Mouse (Mus musculus) heart, embryonic 14.5 days (tissue): Measurements from ENCODE around the gene Sos1. TPM values are rescaled to one million over a fixed set of nuclear protein-coding genes. Genes with fewer than 3 reads are reported as not detected.

ENCODE experiments used
- ATAC-seq: fragments of 200-750 bp; cut with Nextera tagmentation; 2 replicates; pipeline ENCODE4 v1.8.0; 2017; ENCODE audit warnings: low read depth, moderate TSS enrichment; ENCODE audit not compliant: insufficient number of reproducible peaks, insufficient read depth, low FRiP score
- H3K27ac ChIP-seq, 2 experiments: fragments of 200-500 bp in 1 of 2; fragments of 300-500 bp in 1 of 2; sonication (generic) in 1 of 2; replicated peaks in 1 of 2; 2 replicates each; pipeline ENCODE4 v1.5.1; 2012 to 2014; ENCODE audit warnings: low read depth in 2 of 2, low read length in 2 of 2, control low read depth in 1 of 2, mild to moderate bottlenecking in 1 of 2, mixed read lengths in 1 of 2; ENCODE audit not compliant: control insufficient read depth in 1 of 2, insufficient read depth in 1 of 2
- H3K27me3 ChIP-seq: fragments of 300-500 bp; sonication (generic); 2 replicates; pipeline ENCODE4 v1.6.1; 2014; ENCODE audit warnings: mild to moderate bottlenecking, low read length, control low read depth; ENCODE audit not compliant: control insufficient read depth, insufficient read depth
- H3K36me3 ChIP-seq: fragments of 300-500 bp; sonication (generic); 2 replicates; pipeline ENCODE4 v1.6.1; 2014; ENCODE audit warnings: mild to moderate bottlenecking, control low read depth, low read length, mixed read lengths; ENCODE audit not compliant: control insufficient read depth, insufficient read depth
- H3K4me1 ChIP-seq, 2 experiments: fragments of 200-500 bp in 1 of 2; fragments of 300-500 bp in 1 of 2; sonication (generic) in 1 of 2; 2 replicates each; pipeline ENCODE4 v1.6.1; 2012 to 2014; ENCODE audit warnings: low read length in 2 of 2, control low read depth in 1 of 2, mixed read lengths in 1 of 2; ENCODE audit not compliant: control insufficient read depth in 2 of 2, insufficient read depth in 2 of 2
- H3K4me2 ChIP-seq: fragments of 300-500 bp; sonication (generic); 2 replicates; pipeline ENCODE4 v1.6.1; 2014; ENCODE audit warnings: mild to moderate bottlenecking, low read length
- H3K4me3 ChIP-seq, 2 experiments: fragments of 200-500 bp in 1 of 2; fragments of 300-500 bp in 1 of 2; sonication (generic) in 1 of 2; 2 replicates each; pipeline ENCODE4 v1.5.1; 2012 to 2014; ENCODE audit warnings: low read length in 2 of 2, mild to moderate bottlenecking in 2 of 2, control low read depth in 1 of 2, low read depth in 1 of 2, moderate library complexity in 1 of 2; ENCODE audit not compliant: control insufficient read depth in 1 of 2, insufficient read depth in 1 of 2
- H3K9ac ChIP-seq: fragments of 300-500 bp; sonication (generic); 2 replicates; pipeline ENCODE4 v1.6.1; 2014; ENCODE audit warnings: mild to moderate bottlenecking, low read length
- H3K9me3 ChIP-seq: fragments of 300-500 bp; sonication (generic); 2 replicates; pipeline ENCODE4 v1.6.1; 2016; ENCODE audit warnings: low read length, control low read depth; ENCODE audit not compliant: control insufficient read depth
- WGBS: fragments of 180-500 bp; shearing (Covaris S2); extraction: QIAGEN DNeasy Blood & Tissue Kit; methylation state at CpG from one replicate; pipeline ENCODE4 v1.1.7; 2014; 5-methylcytosine and 5-hydroxymethylcytosine counted together
- polyA plus RNA-seq: library from polyadenylated mRNA; unstranded; fragments of >200 nt; fragmentation: Nextera tagmentation; extraction: Ambion mirVana; gene quantifications from 2 replicates; pipeline ENCODE4 v1.2.1, GENCODE M21; 2014

The Sos1 gene
- polyA plus RNA-seq, 1 experiment from 2014 or later: 6.2 TPM

GRCm38 (mm10) chr17:80493891-80494290 lies 13.6 kb upstream of the Sos1 start:
- Histone ChIP-seq H3K4me1 (peaks cover 3 to 7% of the 10 kb centered on the region in 2 experiments; a peak in 2 of 4 replicates), H3K27ac (no peak overlapping the region), H3K4me2 (no peak overlapping the region), H3K9me3 (no peaks in the 10 kb centered on the region), H3K4me3 (no peak overlapping the region), H3K27me3 (no peaks in the 10 kb centered on the region), H3K36me3 (no peaks in the 10 kb centered on the region), H3K9ac (no peak overlapping the region)
- WGBS: 87% methylated on average over 1 of the region's 1 CpGs
- no peak for ATAC-seq

- no peak overlapping the region for H3K4me2 ChIP-seq
- peaks cover 3 to 10% of the 10 kb centered on the region in 2 experiments; a peak in 2 of 4 replicates for H3K4me1 ChIP-seq
- H3K27me3 ChIP-seq: no peaks in the 10 kb centered on the region
- no peaks in the 10 kb centered on the region for H3K36me3 ChIP-seq
- no peak overlapping the region for H3K9ac ChIP-seq
- H3K9me3 ChIP-seq: no peaks in the 10 kb centered on the region
- no peak overlapping the region for H3K4me3 ChIP-seq
- no peak overlapping the region for H3K27ac ChIP-seq
- 73% methylated on average over 4 of the region's 4 CpGs for WGBS
- ATAC-seq: no peak
Observed at GRCm38 (mm10) chr17:80492811-80493210, 12.6 kb upstream of the Sos1 start.

GRCm38 (mm10) chr17:80492274-80492673 lies 12.0 kb upstream of the Sos1 start:
- H3K9me3 ChIP-seq: no peaks in the 10 kb centered on the region
- H3K4me1 ChIP-seq: peaks cover 3 to 10% of the 10 kb centered on the region in 2 experiments; a peak in 2 of 4 replicates
- H3K27ac ChIP-seq: no peak overlapping the region
- WGBS: 88% methylated on average over 4 of the region's 4 CpGs
- H3K27me3 ChIP-seq: no peaks in the 10 kb centered on the region
- no peak overlapping the region for H3K4me2 ChIP-seq
- H3K36me3 ChIP-seq: no peaks in the 10 kb centered on the region
- no peak overlapping the region for H3K9ac ChIP-seq
- no peak for ATAC-seq
- H3K4me3 ChIP-seq: no peak overlapping the region

- Histone ChIP-seq H3K27me3 (no peaks in the 10 kb centered on the region), H3K4me2 (no peak overlapping the region), H3K4me3 (no peak overlapping the region), H3K27ac (no peak overlapping the region), H3K9me3 (no peaks in the 10 kb centered on the region), H3K4me1 (peaks cover 3 to 10% of the 10 kb centered on the region in 2 experiments; a peak in 2 of 4 replicates), H3K36me3 (no peaks in the 10 kb centered on the region), H3K9ac (no peak overlapping the region)
- no peak for ATAC-seq
- 57% methylated on average over 5 of the region's 5 CpGs for WGBS
Observed at GRCm38 (mm10) chr17:80490166-80490565, 9.9 kb upstream of the Sos1 start.

GRCm38 (mm10) chr17:80488918-80489317 lies 8.7 kb upstream of the Sos1 start:
- Histone ChIP-seq H3K9me3 (no peaks in the 10 kb centered on the region), H3K4me3 (no peak overlapping the region), H3K9ac (no peak overlapping the region), H3K4me2 (no peak overlapping the region), H3K36me3 (no peaks in the 10 kb centered on the region), H3K27me3 (no peaks in the 10 kb centered on the region), H3K4me1 (peaks cover 3 to 10% of the 10 kb centered on the region in 2 experiments; a peak in 2 of 4 replicates), H3K27ac (peak overlapping the region; percentile 25 to 46; a peak in 3 of 4 replicates)
- WGBS: 45% methylated on average over 3 of the region's 3 CpGs
- no peak for ATAC-seq

- Histone ChIP-seq H3K4me2 (no peak overlapping the region), H3K4me1 (peaks cover 3 to 23% of the 10 kb centered on the region in 2 experiments), H3K27me3 (no peaks in the 10 kb centered on the region), H3K9ac (no peak overlapping the region), H3K4me3 (no peak overlapping the region), H3K27ac (no peak overlapping the region), H3K9me3 (no peaks in the 10 kb centered on the region), H3K36me3 (no peaks in the 10 kb centered on the region)
- ATAC-seq: no peak
- 85% methylated on average over 5 of the region's 5 CpGs for WGBS
Observed at GRCm38 (mm10) chr17:80485160-80485559, 4.9 kb upstream of the Sos1 start.

- H3K27ac ChIP-seq: peak overlapping the region; percentile 91 to 95; a peak in 2 of 4 replicates
- peak overlapping the region; percentile 96 for H3K9ac ChIP-seq
- ATAC-seq: no peak
- 47% methylated on average over 7 of the region's 7 CpGs for WGBS
- H3K27me3 ChIP-seq: no peaks in the 10 kb centered on the region
- peaks cover 0 to 22% of the 10 kb centered on the region in 2 experiments for H3K4me1 ChIP-seq
- H3K36me3 ChIP-seq: 0 out of 2 replicates have a peak, but pooled peaks cover 5% of the 10 kb centered on the region
- peak overlapping the region; percentile 77 for H3K4me2 ChIP-seq
- H3K9me3 ChIP-seq: no peaks in the 10 kb centered on the region
- peak overlapping the region; percentile 90 to 97; a peak in 3 of 4 replicates for H3K4me3 ChIP-seq
Observed at GRCm38 (mm10) chr17:80480855-80481224, 587 bp upstream of the Sos1 start.
